Mouse (Mus musculus) embryonic facial prominence, embryonic 14.5 days (tissue): ENCODE data around the gene Il21. TPM values are rescaled to one million over a fixed set of nuclear protein-coding genes. Genes with fewer than 3 reads are reported as not detected.

Experiments
- ATAC-seq: fragments of 200-750 bp; cut with Nextera tagmentation; 2 replicates; pipeline ENCODE4 v1.8.0; 2017; ENCODE audit warnings: low read depth, moderate number of reproducible peaks, moderate TSS enrichment
- DNase-seq: peaks from one replicate; pipeline ENCODE4 v3.0.0-alpha.2; 2015; ENCODE audit warnings: low spot score
- H3K27ac ChIP-seq: fragments of 300-500 bp; sonication (generic); replicated peaks from 2 replicates; pipeline ENCODE4 v1.5.1; 2014; ENCODE audit warnings: low read depth, mild to moderate bottlenecking, low read length, moderate library complexity
- H3K27me3 ChIP-seq: fragments of 300-500 bp; sonication (generic); replicated peaks from 2 replicates; pipeline ENCODE4 v1.6.1; 2014; ENCODE audit warnings: low read length; ENCODE audit not compliant: control insufficient read depth, insufficient read depth
- H3K36me3 ChIP-seq: fragments of 300-500 bp; sonication (generic); 2 replicates; pipeline ENCODE4 v1.6.1; 2014; ENCODE audit warnings: low read length, mixed read lengths; ENCODE audit not compliant: control insufficient read depth, insufficient read depth
- H3K4me1 ChIP-seq: fragments of 300-500 bp; sonication (generic); 2 replicates; pipeline ENCODE4 v1.6.1; 2014; ENCODE audit warnings: antibody characterized with exemption, low read length; ENCODE audit not compliant: control insufficient read depth, insufficient read depth
- H3K4me2 ChIP-seq: fragments of 300-500 bp; sonication (generic); 2 replicates; pipeline ENCODE4 v1.6.1; 2014; ENCODE audit warnings: low read depth, mild to moderate bottlenecking, low read length, moderate library complexity, mixed read lengths
- H3K4me3 ChIP-seq: fragments of 300-500 bp; sonication (generic); 2 replicates; pipeline ENCODE4 v1.5.1; 2014; ENCODE audit warnings: low read depth, mild to moderate bottlenecking, low read length
- H3K9ac ChIP-seq: fragments of 300-500 bp; sonication (generic); 2 replicates; pipeline ENCODE4 v1.6.1; 2014; ENCODE audit warnings: low read depth, mild to moderate bottlenecking, low read length, moderate library complexity, mixed read lengths
- H3K9me3 ChIP-seq: fragments of 300-500 bp; sonication (generic); 2 replicates; pipeline ENCODE4 v1.6.1; 2016; ENCODE audit warnings: low read length; ENCODE audit not compliant: control insufficient read depth
- WGBS: fragments of 180-500 bp; shearing (Covaris S2); extraction: QIAGEN DNeasy Blood & Tissue Kit; methylation state at CpG from one replicate; pipeline ENCODE4 v1.1.7; 2014; 5-methylcytosine and 5-hydroxymethylcytosine counted together
- polyA plus RNA-seq: library from polyadenylated mRNA; unstranded; fragments of >200 nt; fragmentation: Nextera tagmentation; extraction: Ambion mirVana; gene quantifications from 2 replicates; pipeline ENCODE4 v1.2.1, GENCODE M21; 2014

Gene Il21
- polyA plus RNA-seq, result not detected in 2 replicates

DNA sequence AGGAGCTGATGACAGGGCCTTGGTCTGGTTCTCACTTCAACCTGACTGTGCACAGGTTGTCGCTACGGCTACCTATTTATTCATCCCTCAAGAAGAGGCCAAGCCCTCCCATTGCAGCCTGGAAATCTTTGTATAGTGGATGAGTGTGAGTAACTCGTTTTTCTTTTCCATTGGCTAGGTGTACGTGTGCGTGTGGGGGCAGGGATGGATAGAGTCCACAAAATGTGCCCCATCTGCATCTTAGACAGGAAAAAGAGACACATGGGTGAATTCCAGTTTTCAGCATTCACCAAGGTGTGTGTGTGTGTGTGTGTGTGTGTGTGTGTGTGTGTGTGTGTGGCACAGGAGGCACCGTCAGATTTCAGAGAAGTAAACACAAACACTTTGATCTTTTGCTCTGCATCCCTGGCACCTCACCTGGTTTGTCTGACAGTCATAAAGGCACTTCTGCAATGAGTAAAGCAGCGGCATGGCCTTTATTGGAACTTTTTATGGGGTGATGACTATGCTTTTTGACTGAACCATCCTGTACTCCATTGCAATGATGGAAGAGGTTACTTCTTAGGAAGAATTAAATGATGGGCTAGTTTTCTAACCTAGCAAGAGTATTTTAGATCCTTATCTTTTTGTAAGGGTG, at the start of gene Il21:
Il21 (minus strand) TSS at position 51 of the 637 bp plus-strand sequence.
- no peak within 1 kb of the TSS for H3K9ac ChIP-seq
- no peak for DNase-seq
- no peak for ATAC-seq
- WGBS, result 89% methylated on average over 7 of the region's 7 CpGs
- no peak within 1 kb of the TSS for H3K4me2 ChIP-seq
- no peak within 1 kb of the TSS for H3K27ac ChIP-seq
- no peak within 1 kb of the TSS for H3K4me3 ChIP-seq
- H3K36me3 ChIP-seq, result no peaks in the 10 kb centered on the region
- H3K4me1 ChIP-seq, result no peaks in the 10 kb centered on the region
- H3K9me3 ChIP-seq, result no peaks in the 10 kb centered on the region
- H3K27me3 ChIP-seq, result no peaks in the 10 kb centered on the region

DNA sequence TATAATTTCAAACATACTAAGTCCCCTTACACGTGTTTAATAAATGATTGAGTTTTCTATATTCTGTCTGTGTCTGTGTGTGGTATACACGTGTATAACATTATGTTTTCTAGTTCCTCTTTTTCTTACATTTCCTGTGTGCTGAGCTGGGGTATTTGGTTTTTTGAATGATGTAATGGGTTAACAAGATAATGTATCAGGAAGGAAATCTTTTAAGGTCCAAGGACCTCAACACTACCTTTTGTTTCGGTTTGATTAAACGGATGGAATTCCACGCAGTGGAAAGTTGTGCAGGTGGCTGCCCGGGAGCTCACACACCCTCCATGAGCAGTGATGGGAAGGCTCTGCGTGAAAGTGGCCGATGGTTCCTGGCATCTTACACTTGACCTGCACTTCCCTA, 48.4 kb upstream of the Il21 start:
- DNase-seq (no peak), ATAC-seq (no peak)
- H3K4me3 ChIP-seq, result no peak overlapping the region
- H3K27me3 ChIP-seq, result no peaks in the 10 kb centered on the region
- H3K4me1 ChIP-seq, result no peaks in the 10 kb centered on the region
- no peak overlapping the region for H3K27ac ChIP-seq
- no peaks in the 10 kb centered on the region for H3K9me3 ChIP-seq
- no peak overlapping the region for H3K4me2 ChIP-seq
- H3K9ac ChIP-seq, result no peak overlapping the region
- no peaks in the 10 kb centered on the region for H3K36me3 ChIP-seq
- WGBS, result 70% methylated on average over 8 of the region's 8 CpGs

DNA sequence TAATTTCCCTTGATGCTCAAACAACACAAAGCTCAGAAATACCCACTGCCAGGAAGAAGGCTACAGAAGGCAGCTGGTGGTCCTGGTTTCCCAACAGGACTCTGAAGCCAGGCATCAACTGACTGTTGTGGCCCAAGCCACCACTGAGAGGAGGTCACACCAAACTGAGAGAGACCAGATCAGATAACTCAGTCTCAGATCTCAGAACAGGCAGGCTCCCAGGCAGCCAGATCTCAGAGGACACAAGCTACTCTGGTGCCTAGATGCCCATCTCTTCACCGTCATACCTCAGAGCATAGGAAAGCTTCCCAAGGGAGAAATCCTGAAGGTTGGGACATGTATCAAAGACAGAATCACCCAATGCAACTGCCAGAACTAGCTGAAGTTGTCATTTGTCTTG, 47.8 kb upstream of the Il21 start:
- no peaks in the 10 kb centered on the region for H3K27me3 ChIP-seq
- 93% methylated on average over 1 of the region's 1 CpGs for WGBS
- no peak for DNase-seq
- H3K4me2 ChIP-seq, result no peak overlapping the region
- no peak for ATAC-seq
- no peaks in the 10 kb centered on the region for H3K4me1 ChIP-seq
- no peaks in the 10 kb centered on the region for H3K9me3 ChIP-seq
- H3K36me3 ChIP-seq, result no peaks in the 10 kb centered on the region
- no peak overlapping the region for H3K9ac ChIP-seq
- no peak overlapping the region for H3K27ac ChIP-seq
- no peak overlapping the region for H3K4me3 ChIP-seq

GRCm38 (mm10) chr3:37274661-37275060, 42.2 kb upstream of the Il21 start:
- Histone ChIP-seq H3K27ac (no peak overlapping the region), H3K9me3 (no peaks in the 10 kb centered on the region), H3K4me1 (no peaks in the 10 kb centered on the region), H3K4me3 (no peak overlapping the region), H3K9ac (no peak overlapping the region), H3K36me3 (no peaks in the 10 kb centered on the region), H3K27me3 (no peaks in the 10 kb centered on the region), H3K4me2 (no peak overlapping the region)
- WGBS, result 76% methylated on average over 6 of the region's 6 CpGs
- DNase-seq (no peak), ATAC-seq (no peak)

GRCm38 (mm10) chr3:37273092-37273491, 40.7 kb upstream of the Il21 start:
- ATAC-seq, result no peak
- no peak overlapping the region for H3K4me2 ChIP-seq
- no peaks in the 10 kb centered on the region for H3K4me1 ChIP-seq
- 73% methylated on average over 7 of the region's 7 CpGs for WGBS
- H3K27ac ChIP-seq, result no peak overlapping the region
- H3K36me3 ChIP-seq, result no peaks in the 10 kb centered on the region
- DNase-seq, result no peak
- H3K4me3 ChIP-seq, result no peak overlapping the region
- no peaks in the 10 kb centered on the region for H3K9me3 ChIP-seq
- no peak overlapping the region for H3K9ac ChIP-seq
- no peaks in the 10 kb centered on the region for H3K27me3 ChIP-seq

- no peak overlapping the region for H3K27ac ChIP-seq
- no peaks in the 10 kb centered on the region for H3K9me3 ChIP-seq
- no peaks in the 10 kb centered on the region for H3K36me3 ChIP-seq
- no peak overlapping the region for H3K4me3 ChIP-seq
- WGBS, result 3% methylated on average over 1 of the region's 1 CpGs
- DNase-seq (peak; percentile 35), ATAC-seq (no peak)
- H3K4me1 ChIP-seq, result no peaks in the 10 kb centered on the region
- H3K4me2 ChIP-seq, result no peak overlapping the region
- H3K9ac ChIP-seq, result no peak overlapping the region
- no peaks in the 10 kb centered on the region for H3K27me3 ChIP-seq
Observed at GRCm38 (mm10) chr3:37271209-37271608, 38.8 kb upstream of the Il21 start.

GRCm38 (mm10) chr3:37269926-37270325, 37.5 kb upstream of the Il21 start:
- H3K9ac ChIP-seq, result no peak overlapping the region
- 79% methylated on average over 4 of the region's 4 CpGs for WGBS
- no peaks in the 10 kb centered on the region for H3K9me3 ChIP-seq
- H3K4me2 ChIP-seq, result no peak overlapping the region
- H3K36me3 ChIP-seq, result no peaks in the 10 kb centered on the region
- DNase-seq (no peak), ATAC-seq (no peak)
- no peak overlapping the region for H3K4me3 ChIP-seq
- H3K27me3 ChIP-seq, result no peaks in the 10 kb centered on the region
- H3K4me1 ChIP-seq, result no peaks in the 10 kb centered on the region
- no peak overlapping the region for H3K27ac ChIP-seq

GRCm38 (mm10) chr3:37268338-37268737, 35.9 kb upstream of the Il21 start:
- Histone ChIP-seq H3K27me3 (no peaks in the 10 kb centered on the region), H3K36me3 (no peaks in the 10 kb centered on the region), H3K27ac (no peak overlapping the region), H3K9me3 (no peaks in the 10 kb centered on the region), H3K4me2 (no peak overlapping the region), H3K4me1 (no peaks in the 10 kb centered on the region), H3K4me3 (no peak overlapping the region), H3K9ac (no peak overlapping the region)
- ATAC-seq (no peak), DNase-seq (no peak)
- WGBS, result 77% methylated on average over 11 of the region's 11 CpGs

GRCm38 (mm10) chr3:37259331-37259999, 27.0 kb upstream of the Il21 start:
- Histone ChIP-seq H3K27ac (no peak overlapping the region), H3K36me3 (no peaks in the 10 kb centered on the region), H3K4me3 (no peak overlapping the region), H3K9me3 (no peaks in the 10 kb centered on the region), H3K4me2 (no peak overlapping the region), H3K9ac (no peak overlapping the region), H3K4me1 (no peaks in the 10 kb centered on the region), H3K27me3 (no peaks in the 10 kb centered on the region)
- DNase-seq (no peak), ATAC-seq (no peak)
- 57% methylated on average over 10 of the region's 10 CpGs for WGBS
